Mouse (Mus musculus) testis, adult 2 months (tissue): ENCODE measurements at regions not wholly inside any gene's neighbourhood (a gene's known extent, or its start where the extent isn't known, plus 50 kb on each side); places are given as distances from the start of the nearest gene placed in this dataset.

Experiments used
- CTCF ChIP-seq: fragments of 200-500 bp; IDR thresholded peaks from 2 replicates; pipeline ENCODE4 v1.5.1; 2012; ENCODE audit warnings: low read depth, mild to moderate bottlenecking, inconsistent platforms, low read length, moderate library complexity; ENCODE audit not compliant: control insufficient read depth, insufficient read depth, insufficient replicate concordance
- POLR2A ChIP-seq: fragments of 200-500 bp; IDR thresholded peaks from 2 replicates; pipeline ENCODE4 v1.6.1; 2012; ENCODE audit warnings: low read depth, mild to moderate bottlenecking, inconsistent platforms, low read length, moderate library complexity; ENCODE audit not compliant: control insufficient read depth

GRCm38 (mm10) chr16:51811073-51811472 lies 220.0 kb upstream of the Cblb start:
- TF ChIP-seq POLR2A (no peak), CTCF (no peak)
